Mouse (Mus musculus) lung, postnatal 0 days (tissue): ENCODE measurements around the gene Olfr1328.

Source experiments
- CTCF ChIP-seq: IDR thresholded peaks from 2 replicates; pipeline ENCODE4 v1.5.1; 2016; ENCODE audit warnings: antibody characterized with exemption, mild to moderate bottlenecking
- EP300 ChIP-seq: IDR thresholded peaks from 2 replicates; pipeline ENCODE4 v1.6.1; 2016; ENCODE audit warnings: antibody characterized with exemption, mild to moderate bottlenecking, control low read depth

DNA sequence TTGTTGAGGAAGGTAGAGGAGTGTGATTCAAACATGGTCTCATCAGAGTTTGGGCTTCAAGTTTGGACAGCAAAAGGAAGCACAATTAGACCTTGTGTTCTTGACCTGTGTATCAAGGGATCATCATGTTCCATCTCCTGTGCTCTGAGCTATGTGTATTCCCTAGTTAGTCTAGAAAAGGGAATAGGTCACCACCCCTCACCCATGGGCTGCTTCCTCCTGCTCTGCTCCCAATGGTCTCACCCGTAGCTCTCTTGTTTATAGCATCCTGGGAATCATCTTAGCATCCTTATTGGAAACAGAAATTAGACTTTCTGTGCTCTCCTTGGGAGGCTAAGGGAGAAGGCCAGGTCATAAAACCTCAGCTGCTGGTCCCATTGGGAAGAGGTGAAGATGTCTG is 50.1 kb downstream of the Olfr1328 start, which contains the start of gene Olfr1330:
- TF ChIP-seq EP300 (no peak), CTCF (no peak)
